Mouse (Mus musculus): ENCODE measurements at regions not wholly inside any gene's neighbourhood (a gene's known extent, or its start where the extent isn't known, plus 50 kb on each side); places are given as distances from the start of the nearest gene placed in this dataset.

DNA sequence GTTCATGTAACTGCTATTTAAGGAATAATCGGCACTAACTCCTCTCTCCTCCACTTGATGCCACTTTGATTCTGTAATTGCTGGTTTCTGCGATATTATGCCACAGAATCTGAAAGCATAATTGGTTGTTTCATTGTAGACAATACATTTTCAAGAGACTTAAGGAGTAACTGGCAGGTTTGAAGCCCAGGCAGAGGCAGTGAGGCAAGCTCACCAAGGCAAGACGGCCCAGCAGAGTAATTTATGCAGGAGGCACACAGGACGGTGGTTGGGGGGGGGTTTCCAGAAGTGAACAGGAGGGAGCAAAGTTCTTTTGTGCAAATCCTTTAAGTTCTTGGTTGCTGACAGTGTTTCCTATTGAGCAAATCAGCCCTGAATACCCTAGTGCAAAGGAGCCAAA lies 249.6 kb downstream of the Drd1 start:
- DNase-seq (ENCODE audit: low spot score in 2 of 2) = no peak

DNA sequence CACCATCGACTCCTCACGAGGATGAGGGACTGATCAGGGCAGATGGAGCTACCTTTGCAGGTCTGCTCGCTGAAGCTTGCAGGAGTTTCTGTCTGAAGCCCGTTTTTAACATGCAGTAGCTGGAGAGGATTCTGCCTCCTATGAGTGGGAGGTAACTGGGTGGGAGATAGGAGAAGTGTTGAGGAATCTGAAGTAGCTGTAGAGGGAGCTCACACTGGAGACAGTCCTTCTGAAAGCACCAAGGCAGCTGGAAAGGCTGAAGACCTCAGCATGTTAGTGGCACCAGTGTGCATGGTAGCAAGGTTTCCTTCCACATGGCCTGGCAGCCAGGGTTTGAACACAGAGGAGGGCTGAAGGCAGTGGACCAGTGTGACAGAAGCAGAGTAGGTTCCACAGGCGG lies 254.5 kb downstream of the Drd1 start:
- DNase-seq (ENCODE audit: low spot score in 2 of 2) = no peak

GRCm38 (mm10) chr13:53788809-53789208 lies 266.7 kb downstream of the Drd1 start:
- DNase-seq (ENCODE audit: low spot score in 2 of 2) = no peak

- peak; percentile 64 to 82 for DNase-seq (ENCODE audit: low spot score in 2 of 2)
Observed at GRCm38 (mm10) chr13:53783492-53783891, 272.0 kb downstream of the Drd1 start.

DNA sequence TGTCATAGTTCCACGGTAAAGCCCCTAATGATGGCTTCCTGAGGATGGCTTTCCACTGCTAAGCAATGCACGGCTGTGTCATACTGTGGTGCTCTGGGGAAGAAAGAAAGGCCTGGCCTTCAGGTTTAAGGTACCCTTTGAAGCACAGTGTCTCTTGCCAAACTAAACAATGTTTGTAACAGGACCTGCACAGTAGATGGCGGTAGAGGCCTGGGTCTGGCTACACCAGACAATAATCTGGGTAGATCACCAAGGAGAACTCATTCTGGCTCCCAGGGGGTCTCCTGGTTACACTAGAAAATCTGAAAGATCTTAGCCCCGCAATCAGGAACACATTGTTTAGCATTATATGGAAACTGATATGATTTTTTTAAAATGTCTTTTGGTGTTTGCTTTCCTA lies 276.4 kb downstream of the Drd1 start:
- DNase-seq (ENCODE audit: low spot score in 2 of 2) = peak in 1 of 2 experiments; percentile 60

DNA sequence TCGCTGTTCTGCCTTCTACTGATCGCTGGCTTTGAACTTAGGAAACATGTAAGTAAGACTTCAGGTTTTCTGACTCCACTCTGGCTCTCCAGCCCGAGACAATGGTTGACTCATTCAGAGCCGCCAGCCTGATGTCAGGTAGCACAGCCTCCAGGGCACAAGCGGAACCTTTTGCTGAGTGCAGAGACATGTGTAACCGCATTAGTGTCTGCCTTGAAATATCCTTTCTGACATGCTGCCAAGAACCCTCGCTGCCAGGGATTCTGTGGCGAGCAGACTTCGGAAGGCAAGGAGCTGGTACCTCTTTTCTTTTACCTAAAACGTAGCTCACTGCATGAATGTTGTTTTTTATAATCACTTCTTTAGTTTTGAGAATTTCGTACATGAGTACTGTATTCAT lies 279.1 kb downstream of the Drd1 start:
- no peak for DNase-seq (ENCODE audit: low spot score in 2 of 2)

- DNase-seq (ENCODE audit: low spot score in 2 of 2) = no peak
Observed at GRCm38 (mm10) chr13:53775687-53776086, 279.8 kb downstream of the Drd1 start.

DNA sequence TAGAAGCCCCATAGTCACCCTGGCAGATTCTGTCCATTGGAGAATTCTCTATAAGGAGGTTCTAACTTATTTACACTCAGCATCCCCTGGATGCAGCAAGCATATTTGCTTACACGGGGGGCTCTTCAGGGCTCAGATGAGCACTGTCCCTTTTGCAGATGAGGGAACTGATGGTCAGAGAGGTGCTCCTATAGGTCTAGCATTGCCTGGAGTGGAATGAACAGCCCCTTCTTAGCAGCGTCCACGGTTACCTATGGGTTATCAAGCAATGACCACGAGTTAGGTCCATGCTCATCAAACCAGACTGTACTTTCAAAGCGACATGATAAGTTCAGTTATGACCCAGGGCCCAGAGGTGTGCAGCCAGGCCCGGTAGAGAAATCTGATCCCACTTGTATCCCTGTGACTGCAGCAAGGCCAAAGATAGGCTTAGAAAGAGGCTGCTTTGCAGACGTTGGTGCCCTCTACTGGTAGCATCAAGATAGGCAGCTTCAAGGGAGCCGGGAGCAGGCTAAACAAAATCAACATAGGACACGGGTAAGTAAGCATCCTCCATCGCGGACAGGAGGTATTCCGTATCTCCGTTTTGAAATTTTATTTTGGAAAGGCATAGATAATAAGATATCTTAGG lies 290.8 kb downstream of the Drd1 start:
- DNase-seq (ENCODE audit: low spot score in 2 of 2) = peak; percentile 37 to 74

DNA sequence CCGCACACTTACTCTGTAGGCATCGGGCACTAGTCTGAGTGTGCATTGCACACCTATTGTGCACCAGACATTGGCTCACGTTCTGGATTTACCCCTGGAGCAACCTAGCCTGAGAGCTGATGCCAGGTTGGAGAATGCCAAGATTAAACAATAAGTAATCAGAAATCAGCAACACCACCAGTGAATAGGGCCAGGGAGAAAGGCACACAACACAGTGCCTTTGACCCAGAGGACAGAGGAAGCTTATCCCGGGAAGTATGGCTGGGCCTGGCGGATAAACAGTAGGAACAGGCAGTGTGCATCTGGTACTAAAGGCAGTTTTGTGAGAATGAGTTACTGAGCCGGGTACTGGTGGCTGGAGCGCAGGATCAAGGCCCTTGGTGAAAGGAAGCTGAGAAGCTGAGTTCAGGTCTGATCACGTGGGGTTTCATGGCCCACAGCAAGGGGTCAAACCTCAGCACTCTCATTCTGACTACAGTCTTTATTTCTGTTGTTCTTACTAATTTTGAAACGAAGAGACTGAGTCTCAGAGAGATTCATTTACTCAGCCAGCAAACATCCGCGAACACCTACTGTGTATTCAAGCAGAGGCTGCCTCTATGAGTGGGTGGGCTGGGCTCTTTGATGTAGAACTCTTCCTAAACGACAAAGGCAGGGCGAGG lies 284.8 kb upstream of the Msx2 start:
- DNase-seq (ENCODE audit: low spot score in 2 of 2) = no peak

DNA sequence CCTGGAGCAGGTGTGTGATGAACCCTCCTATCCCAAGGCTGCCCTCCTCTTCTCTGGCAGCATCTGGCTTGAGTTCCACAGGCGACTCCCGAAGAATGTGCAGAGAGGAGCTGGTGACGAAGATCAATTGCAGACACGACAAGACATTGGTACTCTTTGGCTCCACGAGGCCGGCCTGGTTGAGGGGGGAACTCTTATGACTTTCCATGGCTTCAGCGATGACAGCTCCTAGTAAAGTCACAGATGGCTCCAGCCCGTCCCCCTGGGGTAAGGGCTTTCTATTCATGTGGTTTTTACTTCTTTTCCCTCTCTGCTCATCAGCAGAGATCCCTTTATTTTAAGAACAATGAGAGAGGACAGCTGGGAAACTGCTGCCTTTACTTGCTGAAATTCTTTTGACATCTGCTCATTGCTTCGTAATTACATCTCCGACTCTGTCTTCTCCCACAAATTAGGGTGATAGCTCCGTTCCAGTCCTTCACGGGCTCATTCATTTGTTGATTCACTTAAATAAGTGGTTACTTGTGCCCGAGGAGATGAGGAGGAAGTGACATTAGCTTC lies 284.2 kb upstream of the Msx2 start:
- no peak for DNase-seq (ENCODE audit: low spot score in 2 of 2)

- DNase-seq (ENCODE audit: low spot score in 2 of 2) = no peak
Observed at GRCm38 (mm10) chr13:53755046-53755615, 282.3 kb upstream of the Msx2 start.

DNA sequence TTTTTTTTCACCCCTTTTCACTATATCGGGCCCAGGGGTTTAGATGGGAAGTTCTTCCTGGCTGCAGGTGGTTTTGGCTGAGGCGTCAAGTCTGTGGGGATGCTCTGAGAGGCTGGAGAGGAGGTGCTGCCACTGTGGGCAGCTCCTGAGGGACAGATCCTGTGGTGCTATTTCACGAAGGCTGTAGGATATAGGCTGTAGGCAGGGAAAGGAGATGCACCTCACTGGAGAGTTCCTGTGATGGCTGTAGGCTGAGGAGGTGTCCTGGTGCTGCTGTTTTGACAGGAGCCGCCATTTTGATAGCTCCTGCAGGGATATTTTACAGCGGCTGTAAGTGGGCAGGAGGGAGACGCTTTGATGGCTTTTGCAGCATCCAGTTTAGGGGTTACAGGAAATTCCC lies 280.2 kb upstream of the Msx2 start:
- no peak for DNase-seq (ENCODE audit: low spot score in 2 of 2)

DNA sequence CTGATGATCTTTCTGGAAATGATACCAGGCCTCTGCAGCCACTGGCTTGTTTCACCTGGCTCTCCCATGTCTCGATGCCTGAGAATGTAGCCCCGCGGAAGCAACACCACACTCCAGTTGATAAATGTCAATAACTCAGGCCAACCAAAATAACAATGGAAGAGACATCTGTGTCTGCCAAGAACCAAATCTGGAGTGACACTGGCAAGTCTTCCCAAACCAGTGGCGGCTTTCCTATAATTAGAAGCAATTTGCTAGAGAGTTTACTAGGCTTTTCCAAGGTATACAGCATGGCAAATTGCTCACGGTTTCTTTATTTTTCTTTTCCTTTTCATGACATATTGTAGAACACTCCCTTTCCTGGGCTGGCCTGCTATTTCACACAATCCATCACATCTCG lies 268.1 kb upstream of the Msx2 start:
- DNase-seq (ENCODE audit: low spot score in 2 of 2) = no peak

- DNase-seq (ENCODE audit: low spot score in 2 of 2) = no peak
Observed at GRCm38 (mm10) chr13:53739127-53739526, 266.3 kb upstream of the Msx2 start.

GRCm38 (mm10) chr13:53734944-53735343 lies 262.1 kb upstream of the Msx2 start:
- DNase-seq (ENCODE audit: low spot score in 2 of 2) = no peak

GRCm38 (mm10) chr13:53730259-53730902 lies 257.5 kb upstream of the Msx2 start:
- DNase-seq (ENCODE audit: low spot score in 2 of 2) = no peak

DNA sequence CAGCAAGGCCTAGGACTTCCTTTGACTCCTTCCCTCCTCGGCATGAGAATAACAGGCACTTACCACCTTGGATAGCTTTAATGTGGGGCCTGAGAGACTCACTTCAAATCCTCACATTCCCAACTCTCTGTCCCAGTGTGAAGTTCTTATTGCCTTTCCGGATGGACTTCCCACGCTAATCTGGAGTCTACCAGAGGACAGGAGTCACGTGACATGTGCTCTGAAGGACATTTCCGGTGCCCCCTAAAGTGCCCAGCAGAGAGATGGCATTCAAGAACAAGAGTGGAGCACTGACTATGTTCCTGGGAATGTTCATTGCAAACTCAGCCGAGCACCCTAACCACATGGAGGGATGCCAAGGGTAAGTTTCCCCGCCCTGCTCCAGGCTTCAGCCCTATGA lies 257.0 kb upstream of the Msx2 start:
- no peak for DNase-seq (ENCODE audit: low spot score in 2 of 2)

DNA sequence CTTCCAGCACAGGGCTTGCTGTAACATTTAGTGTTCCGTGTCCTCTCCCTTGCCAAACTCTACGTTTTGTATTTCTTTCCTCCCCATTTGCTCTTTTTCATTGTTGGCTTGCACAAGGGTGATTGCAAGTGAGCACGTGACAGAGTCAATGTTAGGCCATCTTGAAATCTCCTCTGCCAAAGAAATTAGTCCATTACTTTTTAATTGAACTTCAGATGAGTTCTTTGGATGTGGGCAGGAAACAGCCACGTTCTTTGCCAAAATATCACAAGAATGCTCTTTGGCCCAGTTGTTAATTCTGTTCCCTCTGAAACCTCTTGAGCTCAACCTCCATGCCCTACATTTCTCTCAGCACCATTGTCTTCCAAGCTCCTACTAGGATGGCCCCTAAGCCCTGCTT lies 253.2 kb upstream of the Msx2 start:
- DNase-seq (ENCODE audit: low spot score in 2 of 2) = no peak

- no peak for DNase-seq (ENCODE audit: low spot score in 2 of 2)
Observed at GRCm38 (mm10) chr13:53722881-53723280, 250.0 kb upstream of the Msx2 start.

- DNase-seq (ENCODE audit: low spot score in 2 of 2) = no peak
Observed at GRCm38 (mm10) chr13:53721038-53721463, 248.2 kb upstream of the Msx2 start.

DNA sequence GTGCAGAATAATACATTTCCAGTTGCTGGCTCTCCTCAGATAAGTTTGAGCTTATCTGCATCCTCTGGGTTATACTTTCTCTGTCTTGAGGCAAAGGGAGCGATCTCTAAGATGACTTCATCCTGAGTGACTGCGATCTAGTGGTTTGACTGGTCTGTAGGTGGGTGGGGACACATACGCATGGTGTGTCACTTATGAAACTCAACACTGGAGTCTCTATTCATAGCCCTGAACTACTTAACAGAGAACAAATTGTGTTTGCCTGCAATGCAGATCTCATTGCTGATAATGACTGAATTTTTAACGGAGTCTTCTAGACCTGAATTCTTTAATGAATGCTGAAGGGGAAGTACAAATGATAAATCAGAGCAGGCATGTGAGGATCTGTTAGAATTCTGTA lies 244.7 kb upstream of the Msx2 start:
- no peak for DNase-seq (ENCODE audit: low spot score in 2 of 2)

- DNase-seq (ENCODE audit: low spot score in 2 of 2) = no peak
Observed at GRCm38 (mm10) chr13:53717086-53717485, 244.2 kb upstream of the Msx2 start.

DNA sequence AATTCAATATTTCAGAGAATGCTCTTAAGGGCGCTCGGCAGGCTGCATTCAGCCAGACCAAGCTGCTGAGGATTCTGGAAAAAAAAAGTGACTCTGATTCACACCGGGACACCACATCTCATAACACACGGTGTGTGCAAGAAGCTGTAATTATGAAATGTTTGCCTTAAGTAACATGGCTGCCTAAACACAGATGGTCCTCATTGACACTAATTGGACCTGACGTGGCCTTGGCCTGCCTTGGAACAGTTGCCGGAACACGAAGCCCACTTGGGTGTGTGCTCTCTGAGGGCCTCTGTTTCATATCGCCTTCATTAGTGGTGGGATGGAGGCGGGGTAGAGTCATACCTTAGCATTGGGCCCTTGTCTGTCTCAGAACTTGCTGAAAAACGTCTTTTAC lies 236.2 kb upstream of the Msx2 start:
- no peak for DNase-seq (ENCODE audit: low spot score in 2 of 2)

All from frontal cortex, postnatal 14 days (tissue).